Mouse (Mus musculus): ENCODE measurements around the gene Gsx1.

Gene Gsx1

DNA sequence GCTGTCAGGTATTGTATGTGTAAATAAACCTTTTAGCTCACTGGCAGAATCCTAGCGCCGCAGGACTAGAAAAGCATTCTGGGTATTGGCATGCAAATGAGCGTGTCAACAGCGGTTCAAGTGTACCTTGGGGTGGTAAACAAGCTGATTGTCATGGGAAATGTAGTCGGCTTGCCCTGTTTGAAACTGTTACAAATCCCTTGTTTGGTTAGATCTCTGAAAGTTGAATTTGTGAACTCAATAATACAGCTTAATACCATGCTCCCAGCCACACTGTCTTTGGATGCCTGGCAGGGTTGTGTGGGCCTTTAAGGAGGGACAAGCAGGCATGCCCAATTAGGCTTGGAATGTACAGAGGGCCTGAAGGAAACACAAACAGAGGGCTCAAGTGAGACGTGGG is 16.4 kb downstream of the Gsx1 start:
- no peak for DNase-seq (ENCODE audit: extremely low spot score, low spot score)

DNA sequence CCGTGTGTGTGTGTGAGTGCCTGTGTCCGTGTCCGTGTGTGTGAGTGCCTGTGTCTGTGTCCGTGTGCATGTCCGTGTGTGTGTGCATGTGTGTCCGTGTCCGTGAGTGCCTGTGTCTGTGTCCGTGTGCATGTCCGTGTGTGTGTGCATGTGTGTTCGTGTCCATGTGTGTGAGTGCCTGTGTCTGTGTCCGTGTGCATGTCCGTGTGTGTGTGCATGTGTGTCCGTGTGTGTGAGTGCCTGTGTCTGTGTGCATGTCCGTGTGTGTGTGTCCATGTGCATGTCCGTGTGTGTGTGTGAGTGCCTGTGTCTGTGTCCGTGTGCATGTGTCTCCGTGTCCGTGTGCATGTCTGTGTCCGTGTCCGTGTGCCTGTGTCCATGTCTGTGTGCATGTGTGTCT is 19.4 kb downstream of the Gsx1 start:
- DNase-seq (ENCODE audit: extremely low spot score, low spot score) = no peak

GRCm38 (mm10) chr5:147208471-147208870 is 20.0 kb downstream of the Gsx1 start:
- no peak for DNase-seq (ENCODE audit: extremely low spot score, low spot score)

- peak; percentile 91 for DNase-seq (ENCODE audit: extremely low spot score, low spot score)
Observed at GRCm38 (mm10) chr5:147227354-147228112, 39.0 kb downstream of the Gsx1 start.

DNA sequence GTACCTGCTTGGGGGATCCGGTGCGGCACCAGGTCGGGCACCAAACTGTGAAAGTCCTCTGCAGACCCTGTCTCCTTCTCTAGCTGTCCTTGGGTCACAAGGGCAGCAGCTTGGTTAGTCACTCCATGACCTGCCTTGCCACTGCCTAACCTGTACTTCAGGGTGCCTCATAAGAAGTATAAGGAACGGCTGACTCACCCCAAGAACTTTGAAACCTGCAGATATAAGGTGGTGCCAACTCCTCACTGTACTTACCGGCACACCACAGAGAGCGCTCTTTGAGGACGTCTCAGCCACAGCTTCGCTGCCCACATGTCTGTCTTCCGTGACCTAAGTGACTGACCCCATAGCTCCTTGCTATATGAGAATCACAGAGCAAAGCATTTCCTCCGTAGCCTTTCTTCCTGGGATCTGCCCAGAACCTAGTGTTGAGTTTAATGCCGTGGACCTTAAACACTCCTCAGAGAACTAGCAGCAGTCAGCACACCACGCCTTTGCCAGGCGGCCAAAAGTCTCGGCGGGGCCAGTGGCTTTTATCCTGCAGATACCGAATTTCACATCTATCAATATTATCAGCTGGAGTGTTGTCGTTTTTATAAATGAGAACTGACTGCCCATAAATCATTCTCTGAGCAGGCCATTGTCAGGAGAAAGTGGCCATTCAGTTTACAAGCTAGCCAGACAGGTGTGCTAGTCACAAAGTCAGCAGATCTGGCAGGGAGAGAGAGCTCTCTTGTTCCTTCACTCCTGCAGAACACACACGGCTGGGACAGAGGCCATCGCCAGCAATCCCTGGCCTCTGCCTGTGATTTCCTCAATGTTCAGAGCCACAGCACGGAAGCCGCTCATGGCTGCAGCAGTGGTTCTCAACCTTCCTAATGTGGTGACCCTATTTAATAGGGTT is 47.2 kb downstream of the Gsx1 start:
- no peak for DNase-seq (ENCODE audit: extremely low spot score, low spot score)
